In genomic region chr7:46935847-46936246, GRCm38 (mm10) we compare ENCODE assay signal across 9 mouse cellular contexts. TPM values are rescaled to one million over a fixed set of nuclear protein-coding genes. Genes with fewer than 3 reads are reported as not detected.
A peak's percentile ranks its signal among the peaks of the same experiment; 100 is the strongest.
DNase-seq lines count a peak whose midpoint lies in the region; ATAC-seq and TF ChIP-seq lines count a peak whose summit lies in the region.
"Had no signal": no experiment of that assay in that cellular context is flagged by ENCODE, and none has a peak within 500 bp of the region (broad histone marks: within the 10 kb centered on the region; RNA-seq: fewer than 3 reads in every experiment).

No protein-coding gene starts in this region.

- H3K4me1 ChIP-seq in liver, embryonic 11.5 days (replicated peaks; ENCODE audit: control insufficient read depth, insufficient read depth, low read length), result no peaks in the 10 kb centered on the region
- H3K4me1 ChIP-seq in embryonic facial prominence, embryonic 11.5 days (ENCODE audit: control insufficient read depth, insufficient read depth, low read length), result no peaks in the 10 kb centered on the region
- no peaks in the 10 kb centered on the region for H3K4me1 ChIP-seq in lung, embryonic 14.5 days (ENCODE audit: insufficient read depth)

- TF ChIP-seq CTCF in lung, embryonic 14.5 days (IDR thresholded peaks at IDR 0.05; ENCODE audit: low read depth), result peak; percentile 63

- no peak overlapping the region for H3K4me3 ChIP-seq in liver, embryonic 11.5 days (ENCODE audit: low read depth, low read length)
- no peak overlapping the region for H3K4me3 ChIP-seq in embryonic facial prominence, embryonic 11.5 days (ENCODE audit: low read depth, low read length)
- no peak overlapping the region for H3K4me3 ChIP-seq in lung, embryonic 14.5 days (ENCODE audit: low read depth, low read length)

- no peaks in the 10 kb centered on the region for H3K9me3 ChIP-seq in liver, embryonic 11.5 days (ENCODE audit: control insufficient read depth, low read length)
- no peaks in the 10 kb centered on the region for H3K9me3 ChIP-seq in embryonic facial prominence, embryonic 11.5 days (replicated peaks; ENCODE audit: control insufficient read depth, low read length)
- H3K9me3 ChIP-seq in lung, embryonic 14.5 days (ENCODE audit: low read depth, low read length), result no peaks in the 10 kb centered on the region

- H3K27ac ChIP-seq in liver, embryonic 11.5 days (ENCODE audit: low read depth, low read length), result no peak overlapping the region
- H3K27ac ChIP-seq in embryonic facial prominence, embryonic 11.5 days (replicated peaks; ENCODE audit: low read depth, low read length), result no peak overlapping the region
- H3K27ac ChIP-seq in lung, embryonic 14.5 days (ENCODE audit: low read depth), result no peak overlapping the region

- 51% methylated on average over 4 of the region's 4 CpGs for WGBS in liver, embryonic 11.5 days
- whole genome bisulfite sequencing in embryonic facial prominence, embryonic 11.5 days, result 67% methylated on average over 4 of the region's 4 CpGs
- 46% methylated on average over 4 of the region's 4 CpGs for WGBS in lung, embryonic 14.5 days

- no peak overlapping the region for H3K9ac ChIP-seq in liver, embryonic 11.5 days (ENCODE audit: low read depth, low read length)
- no peak overlapping the region for H3K9ac ChIP-seq in embryonic facial prominence, embryonic 11.5 days (replicated peaks; ENCODE audit: low read length)
- H3K9ac ChIP-seq in lung, embryonic 14.5 days, result no peak overlapping the region

- peaks cover 13% of the 10 kb centered on the region; the same call in 1 of the 2 replicates for H3K36me3 ChIP-seq in liver, embryonic 11.5 days (ENCODE audit: control insufficient read depth, insufficient read depth, low read length)
- peaks cover 4% of the 10 kb centered on the region for H3K36me3 ChIP-seq in embryonic facial prominence, embryonic 11.5 days (replicated peaks; ENCODE audit: control insufficient read depth, insufficient read depth, low read depth, low read length)
- H3K36me3 ChIP-seq in lung, embryonic 14.5 days (ENCODE audit: insufficient read depth), result peaks cover 53% of the 10 kb centered on the region

- peak; percentile 49 to 71 for DNase-seq in cerebellum, postnatal 10 days
- DNase-seq in cerebellum, adult 18-20 months, result no peak
- DNase-seq in liver, result peak; percentile 30
- DNase-seq in liver, embryonic 11.5 days (ENCODE audit: low spot score), result no peak
- peak; percentile 50 for DNase-seq in embryonic facial prominence, embryonic 11.5 days (ENCODE audit: low spot score)
- peak; percentile 75 for DNase-seq in lung, embryonic 14.5 days
- no peak for DNase-seq in layer of hippocampus, postnatal 25 days (ENCODE audit: extremely low spot score in 1 of 2, low spot score in 1 of 2)
- no peak for DNase-seq in testis, postnatal 14 days (ENCODE audit: low spot score)

- no peaks in the 10 kb centered on the region for H3K27me3 ChIP-seq in liver, embryonic 11.5 days (replicated peaks; ENCODE audit: control insufficient read depth, insufficient read depth, low read length)
- no peaks in the 10 kb centered on the region for H3K27me3 ChIP-seq in embryonic facial prominence, embryonic 11.5 days (ENCODE audit: control insufficient read depth, insufficient read depth, low read length)
- no peaks in the 10 kb centered on the region for H3K27me3 ChIP-seq in lung, embryonic 14.5 days (ENCODE audit: insufficient read depth, low read length)

- no peak for ATAC-seq in liver, embryonic 11.5 days (replicated peaks; ENCODE audit: low FRiP score)
- ATAC-seq in embryonic facial prominence, embryonic 11.5 days (replicated peaks; ENCODE audit: insufficient number of reproducible peaks, low FRiP score, low TSS enrichment, low read depth), result no peak
- no peak for ATAC-seq in lung, embryonic 14.5 days (ENCODE audit: insufficient read depth)

- H3K4me2 ChIP-seq in liver, embryonic 11.5 days, result no peak overlapping the region
- H3K4me2 ChIP-seq in embryonic facial prominence, embryonic 11.5 days (ENCODE audit: low read depth, low read length), result no peak overlapping the region
- no peak overlapping the region for H3K4me2 ChIP-seq in lung, embryonic 14.5 days

RNA-seq across cellular contexts. Expression of gene Tsg101, which starts 16.1 kb away (rescaled TPM):
- 129 and 133 TPM in 2 replicates for polyA plus RNA-seq in liver, embryonic 11.5 days (2014; fragmentation: Nextera tagmentation; extraction: Ambion mirVana)
- 306 and 341 TPM in 2 replicates for polyA plus RNA-seq in embryonic facial prominence, embryonic 11.5 days (2014; fragmentation: Nextera tagmentation; extraction: Ambion mirVana)
- 176 and 180 TPM in 2 replicates for polyA plus RNA-seq in lung, embryonic 14.5 days (2014; fragmentation: Nextera tagmentation; extraction: Ambion mirVana)
- 10 to 100 TPM; 69.3 to 80.6 TPM for total RNA-seq in layer of hippocampus, postnatal 25 days (2021)

RNA-seq across cellular contexts. Expression of gene Uevld, which starts 22.5 kb away (rescaled TPM):
- 9.1 and 10.5 TPM in 2 replicates for polyA plus RNA-seq in liver, embryonic 11.5 days (2014; fragmentation: Nextera tagmentation; extraction: Ambion mirVana)
- polyA plus RNA-seq in embryonic facial prominence, embryonic 11.5 days (2014; fragmentation: Nextera tagmentation; extraction: Ambion mirVana), result 13.1 and 14.8 TPM in 2 replicates
- polyA plus RNA-seq in lung, embryonic 14.5 days (2014; fragmentation: Nextera tagmentation; extraction: Ambion mirVana), result 14.9 TPM in 2 replicates
- 10 to 100 TPM; 14.1 to 14.7 TPM for total RNA-seq in layer of hippocampus, postnatal 25 days (2021)

RNA-seq across cellular contexts. Expression of gene Gm9999, which starts 47.5 kb away (rescaled TPM):
- polyA plus RNA-seq in liver, embryonic 11.5 days (2014; fragmentation: Nextera tagmentation; extraction: Ambion mirVana), result not detected in 2 replicates
- not detected in 2 replicates for polyA plus RNA-seq in embryonic facial prominence, embryonic 11.5 days (2014; fragmentation: Nextera tagmentation; extraction: Ambion mirVana)
- not detected in 2 replicates for polyA plus RNA-seq in lung, embryonic 14.5 days (2014; fragmentation: Nextera tagmentation; extraction: Ambion mirVana)
- total RNA-seq in layer of hippocampus, postnatal 25 days (2021), result not detected
- polyA plus RNA-seq: heart, embryonic 14.5 days had no signal

Comparison
In these comparisons a context has a peak if more than half of its experiments do, and no peak if none do; other contexts are left out.
1. DNase-seq: peak in cerebellum, postnatal 10 days (2 of 2), liver (single experiment), embryonic facial prominence, embryonic 11.5 days (single experiment) and lung, embryonic 14.5 days (single experiment); none in cerebellum, adult 18-20 months (0 of 2), liver, embryonic 11.5 days (single experiment), layer of hippocampus, postnatal 25 days (0 of 2) and testis, postnatal 14 days (single experiment).